Mouse (Mus musculus): ENCODE measurements around the gene Gm20379. TPM values are rescaled to one million over a fixed set of nuclear protein-coding genes. Genes with fewer than 3 reads are reported as not detected.

The Gm20379 gene
- not detected in 2 replicates for polyA plus RNA-seq (2012; rRNA removed)

- no peak for DNase-seq (ENCODE audit: extremely low spot score in 1 of 2, low spot score in 1 of 2)
These were observed at the start of gene Gm20379 for GRCm38 (mm10) chr13:92305680-92306079. Gene Gm20379 (plus strand): TSS chr13:92305980.

GRCm38 (mm10) chr13:92261329-92261728, 44.5 kb upstream of the Gm20379 start:
- no peak for DNase-seq (ENCODE audit: extremely low spot score in 1 of 2, low spot score in 1 of 2)

GRCm38 (mm10) chr13:92263566-92263965, 42.2 kb upstream of the Gm20379 start:
- no peak for DNase-seq (ENCODE audit: extremely low spot score in 1 of 2, low spot score in 1 of 2)

- DNase-seq (ENCODE audit: extremely low spot score in 1 of 2, low spot score in 1 of 2): no peak
These were observed 38.7 kb upstream of the Gm20379 start for GRCm38 (mm10) chr13:92267076-92267475.

- peak; percentile 20 to 73 for DNase-seq (ENCODE audit: extremely low spot score in 1 of 2, low spot score in 1 of 2)
These were observed 31.2 kb upstream of the Gm20379 start for GRCm38 (mm10) chr13:92274274-92275198.

- no peak for DNase-seq (ENCODE audit: extremely low spot score in 1 of 2, low spot score in 1 of 2)
These were observed 30.5 kb upstream of the Gm20379 start for GRCm38 (mm10) chr13:92275292-92275691.

- no peak for DNase-seq (ENCODE audit: extremely low spot score in 1 of 2, low spot score in 1 of 2)
These were observed 28.8 kb upstream of the Gm20379 start for GRCm38 (mm10) chr13:92277027-92277426.

GRCm38 (mm10) chr13:92291605-92292004, 14.2 kb upstream of the Gm20379 start:
- DNase-seq (ENCODE audit: extremely low spot score in 1 of 2, low spot score in 1 of 2): no peak

GRCm38 (mm10) chr13:92293883-92294282, 11.9 kb upstream of the Gm20379 start:
- no peak for DNase-seq (ENCODE audit: extremely low spot score in 1 of 2, low spot score in 1 of 2)

- no peak for DNase-seq (ENCODE audit: extremely low spot score in 1 of 2, low spot score in 1 of 2)
These were observed 9.3 kb upstream of the Gm20379 start for GRCm38 (mm10) chr13:92296490-92296889.

- DNase-seq (ENCODE audit: extremely low spot score in 1 of 2, low spot score in 1 of 2): no peak
These were observed 8.8 kb upstream of the Gm20379 start for GRCm38 (mm10) chr13:92297021-92297420.

GRCm38 (mm10) chr13:92299522-92299921, 6.3 kb upstream of the Gm20379 start:
- no peak for DNase-seq (ENCODE audit: extremely low spot score in 1 of 2, low spot score in 1 of 2)

- DNase-seq (ENCODE audit: extremely low spot score in 1 of 2, low spot score in 1 of 2): no peak
These were observed 4.0 kb upstream of the Gm20379 start for GRCm38 (mm10) chr13:92301754-92302153.

GRCm38 (mm10) chr13:92302466-92302865, 3.3 kb upstream of the Gm20379 start:
- no peak for DNase-seq (ENCODE audit: extremely low spot score in 1 of 2, low spot score in 1 of 2)

- no peak for DNase-seq (ENCODE audit: extremely low spot score in 1 of 2, low spot score in 1 of 2)
These were observed 2.5 kb upstream of the Gm20379 start for GRCm38 (mm10) chr13:92303062-92303948.

GRCm38 (mm10) chr13:92304291-92304690, 1.5 kb upstream of the Gm20379 start:
- DNase-seq (ENCODE audit: extremely low spot score in 1 of 2, low spot score in 1 of 2): no peak

- no peak for DNase-seq (ENCODE audit: extremely low spot score in 1 of 2, low spot score in 1 of 2)
These were observed 8.8 kb downstream of the Gm20379 start for GRCm38 (mm10) chr13:92314613-92315012.

- no peak for DNase-seq (ENCODE audit: extremely low spot score in 1 of 2, low spot score in 1 of 2)
These were observed 15.0 kb downstream of the Gm20379 start for GRCm38 (mm10) chr13:92320770-92321169.

- no peak for DNase-seq (ENCODE audit: extremely low spot score in 1 of 2, low spot score in 1 of 2)
These were observed 20.2 kb downstream of the Gm20379 start for GRCm38 (mm10) chr13:92326030-92326429.

GRCm38 (mm10) chr13:92328000-92328399, 22.2 kb downstream of the Gm20379 start:
- no peak for DNase-seq (ENCODE audit: extremely low spot score in 1 of 2, low spot score in 1 of 2)

GRCm38 (mm10) chr13:92330621-92331020, 24.8 kb downstream of the Gm20379 start:
- DNase-seq (ENCODE audit: extremely low spot score in 1 of 2, low spot score in 1 of 2): no peak

All from frontal cortex, adult 2 months (tissue).